Mouse (Mus musculus) CD4-positive, CD25-positive, alpha-beta regulatory T cell (primary cell): ENCODE results near the gene Itgb4. TPM values are rescaled to one million over a fixed set of nuclear protein-coding genes. Genes with fewer than 3 reads are reported as not detected.

Experiments used
- polyA plus RNA-seq: library from polyadenylated mRNA; unstranded; fragments of 100-300 nt; shearing (Covaris generic); gene quantifications from one replicate; pipeline ENCODE4 v1.2.1, GENCODE M21; 2017

Gene Itgb4
- polyA plus RNA-seq: 0.06 TPM

GRCm38 (mm10) chr11:115974309-115975082 lies at the start of gene Itgb4:
Gene Itgb4 (plus strand): TSS chr11:115974709.

GRCm38 (mm10) chr11:115933108-115933746 lies 41.3 kb upstream of the Itgb4 start, which contains the start of the genes Sap30bp and Recql5:
Gene Sap30bp (plus strand): TSS chr11:115933282.
Gene Recql5 (minus strand): TSS chr11:115933477.

GRCm38 (mm10) chr11:116012262-116012947 lies 37.9 kb downstream of the Itgb4 start, which contains the start of gene Galk1:
Gene Galk1 (minus strand): TSS chr11:116012719.

GRCm38 (mm10) chr11:116027756-116028155 lies 53.2 kb downstream of the Itgb4 start, which contains the start of gene H3f3b:
Gene H3f3b (minus strand): TSS chr11:116027962.

DNA sequence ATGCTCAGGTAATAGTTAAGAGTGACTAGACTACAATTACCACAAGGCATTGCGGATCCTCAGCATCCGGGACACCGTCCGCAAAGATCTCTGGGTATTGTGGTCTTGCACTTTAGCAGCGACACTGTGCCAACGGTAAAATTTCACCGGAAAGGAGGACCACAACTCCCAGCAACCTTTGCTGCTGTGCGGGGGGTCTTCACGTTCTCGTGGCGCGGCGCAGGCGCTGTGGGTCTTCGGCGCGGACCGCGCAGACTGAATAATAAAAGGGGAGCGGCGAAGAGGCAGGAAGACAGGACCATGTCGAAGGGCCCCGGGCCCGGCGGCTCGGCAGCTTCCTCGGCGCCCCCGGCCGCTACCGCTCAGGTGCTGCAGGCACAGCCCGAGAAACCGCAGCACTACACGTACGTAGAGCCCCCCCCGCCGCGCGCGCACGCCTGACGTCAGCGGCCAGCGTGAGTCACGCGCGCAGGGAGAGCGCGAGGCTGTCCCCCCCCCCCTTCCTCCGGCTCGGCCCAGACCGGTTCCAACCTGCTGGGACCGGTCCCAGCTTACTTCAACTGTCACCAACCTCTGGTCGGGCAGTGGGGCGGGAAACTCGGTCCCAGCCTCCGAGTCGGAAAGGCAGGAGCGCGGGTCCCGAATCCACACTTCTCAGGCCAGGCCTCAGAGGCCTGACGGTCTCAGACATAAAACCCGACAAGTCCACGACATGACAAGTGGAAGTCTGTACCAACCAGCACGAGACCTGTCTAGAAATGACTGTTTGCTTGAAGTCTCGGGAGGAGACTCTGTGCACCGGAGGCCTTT lies 55.8 kb downstream of the Itgb4 start, which contains the start of gene Unk:
Gene Unk (plus strand): TSS at position 235 of the 810 bp plus-strand sequence.

Other genes starting within 250 kb of the Itgb4 start
- gene Tmem94, start 209.3 kb upstream of the Itgb4 start, polyA plus RNA-seq: 26.2 TPM
- 1.6 TPM for gene Caskin2, start 161.1 kb upstream of the Itgb4 start, polyA plus RNA-seq
- 38.2 TPM for gene Tsen54, start 160.0 kb upstream of the Itgb4 start, polyA plus RNA-seq
- gene Llgl2, start 150.7 kb upstream of the Itgb4 start, polyA plus RNA-seq: 35.4 TPM
- 0.04 TPM for gene Myo15b, start 116.3 kb upstream of the Itgb4 start, polyA plus RNA-seq
- 0.44 TPM for gene Smim5, start 74.7 kb upstream of the Itgb4 start, polyA plus RNA-seq
- gene Smim6, start 62.7 kb upstream of the Itgb4 start, polyA plus RNA-seq: 1.0 TPM
- gene Sap30bp, start 41.4 kb upstream of the Itgb4 start, polyA plus RNA-seq: 39.1 TPM
- 21.0 TPM for gene Recql5, start 41.2 kb upstream of the Itgb4 start, polyA plus RNA-seq
- 42.0 TPM for gene Galk1, start 38.0 kb downstream of the Itgb4 start, polyA plus RNA-seq
- 1,568 TPM for gene H3f3b, start 53.3 kb downstream of the Itgb4 start, polyA plus RNA-seq
- gene Unk, start 55.6 kb downstream of the Itgb4 start, polyA plus RNA-seq: 43.3 TPM
- 154 TPM for gene Unc13d, start 103.3 kb downstream of the Itgb4 start, polyA plus RNA-seq
- 187 TPM for gene Wbp2, start 112.3 kb downstream of the Itgb4 start, polyA plus RNA-seq
- 0.61 TPM for gene Trim47, start 152.5 kb downstream of the Itgb4 start, polyA plus RNA-seq
- gene Trim65, start 156.4 kb downstream of the Itgb4 start, polyA plus RNA-seq: 16.6 TPM
- 72.0 TPM for gene Mrpl38, start 164.2 kb downstream of the Itgb4 start, polyA plus RNA-seq
- 11.1 TPM for gene Fbf1, start 193.5 kb downstream of the Itgb4 start, polyA plus RNA-seq
- gene Ten1, start 224.1 kb downstream of the Itgb4 start, polyA plus RNA-seq: 70.5 TPM
- gene Acox1, start 224.3 kb downstream of the Itgb4 start, polyA plus RNA-seq: 15.6 TPM